Mouse (Mus musculus) heart, embryonic 12.5 days (tissue): ENCODE data around the gene Pold4. TPM values are rescaled to one million over a fixed set of nuclear protein-coding genes. Genes with fewer than 3 reads are reported as not detected.

Experiments
- ATAC-seq: fragments of 200-750 bp; cut with Nextera tagmentation; 2 replicates; pipeline ENCODE4 v1.8.0; 2017; ENCODE audit warnings: moderate TSS enrichment, moderate library complexity; ENCODE audit not compliant: insufficient number of reproducible peaks, low FRiP score
- H3K27ac ChIP-seq: fragments of 300-500 bp; sonication (generic); 2 replicates; pipeline ENCODE4 v1.5.1; 2016; ENCODE audit warnings: mild to moderate bottlenecking, moderate library complexity; ENCODE audit not compliant: poor library complexity, severe bottlenecking
- H3K27me3 ChIP-seq: fragments of 300-500 bp; sonication (generic); replicated peaks from 2 replicates; pipeline ENCODE4 v1.6.1; 2016; ENCODE audit warnings: mild to moderate bottlenecking, moderate library complexity
- H3K36me3 ChIP-seq: fragments of 300-500 bp; sonication (generic); 2 replicates; pipeline ENCODE4 v1.6.1; 2016; ENCODE audit warnings: mild to moderate bottlenecking, moderate library complexity
- H3K4me1 ChIP-seq: fragments of 300-500 bp; sonication (generic); replicated peaks from 2 replicates; pipeline ENCODE4 v1.6.1; 2016; ENCODE audit warnings: mild to moderate bottlenecking
- H3K4me2 ChIP-seq: fragments of 300-500 bp; sonication (generic); 2 replicates; pipeline ENCODE4 v1.6.1; 2016; ENCODE audit warnings: mild to moderate bottlenecking, moderate library complexity
- H3K4me3 ChIP-seq: fragments of 300-500 bp; sonication (generic); 2 replicates; pipeline ENCODE4 v1.5.1; 2016; ENCODE audit warnings: mild to moderate bottlenecking
- H3K9ac ChIP-seq: fragments of 300-500 bp; sonication (generic); 2 replicates; pipeline ENCODE4 v1.6.1; 2016; ENCODE audit warnings: mild to moderate bottlenecking, moderate library complexity
- H3K9me3 ChIP-seq: fragments of 300-500 bp; sonication (generic); replicated peaks from 2 replicates; pipeline ENCODE4 v1.6.1; 2016; ENCODE audit warnings: mild to moderate bottlenecking, moderate library complexity
- WGBS: fragments of 180-500 bp; shearing (Covaris S2); methylation state at CpG from one replicate; pipeline ENCODE4 v1.1.7; 2016; 5-methylcytosine and 5-hydroxymethylcytosine counted together
- microRNA-seq: library from miRNA; unstranded; fragments of <30 nt; microRNA quantifications from one replicate; pipeline ENCODE4, GENCODE M21; 2017
- polyA plus RNA-seq: library from polyadenylated mRNA; unstranded; fragments of >200 nt; fragmentation: Nextera tagmentation; extraction: Ambion mirVana; gene quantifications from 2 replicates; pipeline ENCODE4 v1.2.1, GENCODE M21; 2016

The Pold4 gene
- polyA plus RNA-seq, 1 experiment from 2014 or later, result 19.4 TPM

- 85% methylated on average over 1 of the region's 1 CpGs for WGBS
- no peak overlapping the region for H3K4me3 ChIP-seq
- no peak overlapping the region for H3K9ac ChIP-seq
- no peak for ATAC-seq
- H3K4me2 ChIP-seq, result no peak overlapping the region
- H3K27ac ChIP-seq, result no peak overlapping the region
- no peaks in the 10 kb centered on the region for H3K36me3 ChIP-seq
- H3K27me3 ChIP-seq, result peaks cover 15% of the 10 kb centered on the region
- H3K9me3 ChIP-seq, result no peaks in the 10 kb centered on the region
- H3K4me1 ChIP-seq, result no peaks in the 10 kb centered on the region; the same call in 1 of the 2 replicates
Measured at GRCm38 (mm10) chr19:4279487-4279886, 47.8 kb downstream of the Pold4 start.

DNA sequence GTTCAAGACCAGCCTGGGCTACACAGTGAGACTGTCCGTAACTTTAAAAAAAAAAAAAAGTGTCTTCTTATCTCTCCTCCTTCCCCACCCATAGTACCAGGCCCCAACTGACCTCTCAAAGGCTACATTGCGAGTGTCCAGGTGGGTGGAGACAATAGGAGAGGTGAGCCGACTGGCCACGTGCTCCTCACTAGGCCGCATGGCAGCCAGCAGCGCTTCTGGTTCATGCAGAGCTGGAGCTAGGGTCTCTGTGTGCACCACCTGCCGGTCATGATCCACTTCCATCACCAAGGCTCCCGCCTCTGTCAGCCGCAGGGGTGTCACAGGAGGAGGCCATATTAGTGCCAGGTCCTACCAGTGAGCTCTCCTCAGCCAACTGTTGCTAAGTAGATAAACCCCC, 48.7 kb downstream of the Pold4 start:
- Histone ChIP-seq H3K36me3 (peaks cover 2% of the 10 kb centered on the region), H3K4me1 (no peaks in the 10 kb centered on the region; the same call in 1 of the 2 replicates), H3K9me3 (no peaks in the 10 kb centered on the region), H3K9ac (no peak overlapping the region), H3K27ac (no peak overlapping the region), H3K4me3 (no peak overlapping the region), H3K27me3 (peaks cover 15% of the 10 kb centered on the region), H3K4me2 (no peak overlapping the region)
- ATAC-seq, result no peak
- WGBS, result 90% methylated on average over 9 of the region's 9 CpGs

GRCm38 (mm10) chr19:4282898-4283553, 51.3 kb downstream of the Pold4 start, which contains the start of gene Ankrd13d:
Gene Ankrd13d (minus strand): TSS chr19:4283137.
- no peaks in the 10 kb centered on the region; the same call in 1 of the 2 replicates for H3K9me3 ChIP-seq
- no peaks in the 10 kb centered on the region; the same call in 1 of the 2 replicates for H3K4me1 ChIP-seq
- H3K36me3 ChIP-seq, result peaks cover 28% of the 10 kb centered on the region
- peak within 1 kb of the TSS; percentile 83 for H3K4me2 ChIP-seq
- peak within 1 kb of the TSS; percentile 53 for H3K4me3 ChIP-seq
- H3K27ac ChIP-seq, result no peak within 1 kb of the TSS
- H3K9ac ChIP-seq, result peak within 1 kb of the TSS; percentile 75
- WGBS, result under 1% methylated on average over 50 of the region's 50 CpGs
- peaks cover 15% of the 10 kb centered on the region for H3K27me3 ChIP-seq
- ATAC-seq, result peak; percentile 91

Small RNAs within 50 kb of the gene (microRNA-seq; reads per million reads assigned to microRNA genes)
- gene Gm26115, result not detected
- gene Mir6985, result 0.71 reads per million

Other genes starting within 250 kb of the Pold4 start
- 9.3 and 9.5 TPM in 2 replicates for gene Acy3, start 245.3 kb upstream of the Pold4 start, polyA plus RNA-seq
- not detected in 2 replicates for gene Tbx10, start 239.1 kb upstream of the Pold4 start, polyA plus RNA-seq
- 41.0 and 44.7 TPM in 2 replicates for gene Nudt8, start 231.3 kb upstream of the Pold4 start, polyA plus RNA-seq
- 4.2 and 4.6 TPM in 2 replicates for gene Gm49405, start 231.3 kb upstream of the Pold4 start, polyA plus RNA-seq
- gene Doc2g, start 228.6 kb upstream of the Pold4 start, polyA plus RNA-seq, result 74.6 and 84.9 TPM in 2 replicates
- 402 and 417 TPM in 2 replicates for gene Ndufv1, start 219.1 kb upstream of the Pold4 start, polyA plus RNA-seq
- gene Gstp1, start 193.9 kb upstream of the Pold4 start, polyA plus RNA-seq, result 346 and 369 TPM in 2 replicates
- gene Gstp2, start 185.9 kb upstream of the Pold4 start, polyA plus RNA-seq, result 3.6 and 7.1 TPM in 2 replicates
- 0.69 TPM in 1 of 2 replicates, not detected in the other for gene Gstp3, start 172.3 kb upstream of the Pold4 start, polyA plus RNA-seq
- gene Cabp2, start 150.3 kb upstream of the Pold4 start, polyA plus RNA-seq, result not detected in 2 replicates
- 54.4 and 57.6 TPM in 2 replicates for gene Cdk2ap2, start 134.7 kb upstream of the Pold4 start, polyA plus RNA-seq
- 23.3 and 23.5 TPM in 2 replicates for gene Pitpnm1, start 131.9 kb upstream of the Pold4 start, polyA plus RNA-seq
- 80.4 and 82.6 TPM in 2 replicates for gene Aip, start 106.0 kb upstream of the Pold4 start, polyA plus RNA-seq
- gene Gpr152, start 92.1 kb upstream of the Pold4 start, polyA plus RNA-seq, result not detected in 2 replicates
- 0.13 TPM in 1 of 2 replicates, not detected in the other for gene Cabp4, start 87.9 kb upstream of the Pold4 start, polyA plus RNA-seq
- 115 and 122 TPM in 2 replicates for gene Coro1b, start 83.3 kb upstream of the Pold4 start, polyA plus RNA-seq
- gene Ptprcap, start 78.3 kb upstream of the Pold4 start, polyA plus RNA-seq, result 0.73 and 1.1 TPM in 2 replicates
- gene Rps6kb2, start 68.5 kb upstream of the Pold4 start, polyA plus RNA-seq, result 52.9 and 55.7 TPM in 2 replicates
- gene Carns1, start 56.4 kb upstream of the Pold4 start, polyA plus RNA-seq, result 2.5 and 3.6 TPM in 2 replicates
- 1.5 and 1.6 TPM in 2 replicates for gene Tbc1d10c, start 40.6 kb upstream of the Pold4 start, polyA plus RNA-seq
- 627 and 649 TPM in 2 replicates for gene Ppp1ca, start 39.8 kb upstream of the Pold4 start, polyA plus RNA-seq
- gene Rad9a, start 30.2 kb upstream of the Pold4 start, polyA plus RNA-seq, result 22.6 and 23.1 TPM in 2 replicates
- 1.3 and 1.4 TPM in 2 replicates for gene Clcf1, start 17.7 kb upstream of the Pold4 start, polyA plus RNA-seq
- gene AC109138.7, start 17.5 kb upstream of the Pold4 start, polyA plus RNA-seq, result not detected in 2 replicates
- gene Ssh3, start 37.3 kb downstream of the Pold4 start, polyA plus RNA-seq, result 4.5 and 4.7 TPM in 2 replicates
- 1.6 and 2.0 TPM in 2 replicates for gene Ankrd13d, start 51.2 kb downstream of the Pold4 start, polyA plus RNA-seq
- gene Grk2, start 74.3 kb downstream of the Pold4 start, polyA plus RNA-seq, result 12.6 and 15.6 TPM in 2 replicates
- gene Kdm2a, start 166.4 kb downstream of the Pold4 start, polyA plus RNA-seq, result 50.9 and 57.7 TPM in 2 replicates
- gene Rhod, start 207.5 kb downstream of the Pold4 start, polyA plus RNA-seq, result 23.8 and 25.6 TPM in 2 replicates
- gene Syt12, start 245.5 kb downstream of the Pold4 start, polyA plus RNA-seq, result 1.3 TPM in 2 replicates